Mouse (Mus musculus) G1E (cell line): ENCODE data around the gene Cab39l.

Experiments used
- CTCF ChIP-seq: IDR thresholded peaks from 2 replicates; pipeline ENCODE4 v1.5.1; 2012; ENCODE audit warnings: low read depth, low read length, inconsistent platforms, mixed read lengths
- GATA1 ChIP-seq: IDR thresholded peaks from 2 replicates; pipeline ENCODE4 v1.6.1; 2012; ENCODE audit warnings: borderline replicate concordance, low read length, inconsistent platforms, mixed read lengths
- TAL1 ChIP-seq: conservative IDR thresholded peaks from 2 replicates; pipeline ENCODE4 v1.6.1; 2012; ENCODE audit warnings: low read depth, low read length, inconsistent platforms, mixed read lengths

- no peak for TF ChIP-seq CTCF
- TF ChIP-seq GATA1, result no peak
- TF ChIP-seq TAL1, result no peak
Measured at GRCm38 (mm10) chr14:59592593-59592992, 151.8 kb downstream of the Cab39l start.
